Mouse (Mus musculus): ENCODE results near the gene Dhx33.
A peak's percentile ranks its signal among the peaks of the same experiment; 100 is the strongest.

Dhx33 gene

GRCm38 (mm10) chr11:70982030-70982429, 22.2 kb downstream of the Dhx33 start:
- DNase-seq (ENCODE audit: low spot score in 2 of 2), result no peak

GRCm38 (mm10) chr11:70980751-70981510, 23.3 kb downstream of the Dhx33 start:
- no peak for DNase-seq (ENCODE audit: low spot score in 2 of 2)

DNA sequence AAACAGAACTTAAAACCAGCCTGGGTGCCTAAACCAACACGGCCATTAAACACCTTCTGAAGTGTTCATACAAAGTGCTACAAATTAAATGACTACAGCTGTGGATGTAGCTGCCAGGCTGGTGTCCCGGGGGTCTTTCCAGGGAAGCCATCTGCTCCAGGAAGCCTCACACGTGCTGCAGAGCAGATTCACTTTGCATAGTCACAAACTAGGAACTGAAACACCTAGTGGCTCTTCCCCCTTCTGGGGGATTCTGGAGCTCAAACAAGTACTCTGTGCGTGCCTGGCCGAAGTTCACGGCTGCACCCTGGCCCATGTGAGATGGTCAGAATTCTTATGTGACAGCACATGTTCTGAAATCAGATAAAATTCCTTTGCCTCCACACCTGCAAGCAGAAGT, 24.0 kb downstream of the Dhx33 start:
- DNase-seq (ENCODE audit: low spot score in 2 of 2), result no peak

DNA sequence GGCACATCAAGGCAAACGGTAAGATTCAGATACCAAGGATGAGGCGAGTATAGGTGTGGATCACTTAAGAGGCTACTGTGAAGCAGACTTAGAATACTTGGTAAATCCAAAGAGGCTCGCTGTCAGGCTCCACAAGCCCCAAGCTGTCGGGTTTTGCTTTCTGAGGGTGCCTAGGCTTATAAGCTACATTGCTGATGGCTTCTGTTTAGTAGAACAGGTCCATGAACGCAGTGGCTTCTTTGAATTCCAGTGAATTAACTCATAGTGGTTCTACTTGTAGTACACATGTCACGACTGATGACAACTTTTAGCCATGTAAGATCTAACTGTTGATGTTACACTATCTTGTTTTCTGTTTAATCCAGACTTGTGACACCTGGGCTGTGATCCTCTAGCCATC, 26.9 kb downstream of the Dhx33 start:
- DNase-seq (ENCODE audit: low spot score in 2 of 2), result no peak

GRCm38 (mm10) chr11:70975193-70975592, 29.0 kb downstream of the Dhx33 start:
- DNase-seq (ENCODE audit: low spot score in 2 of 2), result no peak

DNA sequence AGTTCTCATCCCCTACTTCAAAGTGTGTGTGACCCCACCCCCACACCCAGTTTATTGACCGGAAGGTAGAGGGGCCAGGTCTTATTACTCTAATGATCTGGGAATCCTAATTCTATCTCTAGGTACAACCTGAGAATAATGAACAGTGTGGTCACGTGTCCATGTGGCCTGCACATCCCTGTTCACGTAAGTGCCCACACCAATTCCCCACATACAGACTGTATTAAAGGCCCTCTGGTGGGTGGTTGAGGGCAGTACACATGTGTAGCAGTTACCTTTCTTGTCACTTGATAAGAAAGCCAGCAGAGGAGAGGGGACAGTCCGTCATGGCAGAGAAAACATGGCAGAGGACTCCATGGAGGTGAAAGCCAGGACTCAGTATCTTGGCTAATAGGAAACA, 30.3 kb downstream of the Dhx33 start:
- DNase-seq (ENCODE audit: low spot score in 2 of 2), result no peak

- no peak for DNase-seq (ENCODE audit: low spot score in 2 of 2)
Observed at GRCm38 (mm10) chr11:70972586-70972985, 31.7 kb downstream of the Dhx33 start.

GRCm38 (mm10) chr11:70970560-70971540, 33.4 kb downstream of the Dhx33 start:
- DNase-seq (ENCODE audit: low spot score in 2 of 2), result no peak

DNA sequence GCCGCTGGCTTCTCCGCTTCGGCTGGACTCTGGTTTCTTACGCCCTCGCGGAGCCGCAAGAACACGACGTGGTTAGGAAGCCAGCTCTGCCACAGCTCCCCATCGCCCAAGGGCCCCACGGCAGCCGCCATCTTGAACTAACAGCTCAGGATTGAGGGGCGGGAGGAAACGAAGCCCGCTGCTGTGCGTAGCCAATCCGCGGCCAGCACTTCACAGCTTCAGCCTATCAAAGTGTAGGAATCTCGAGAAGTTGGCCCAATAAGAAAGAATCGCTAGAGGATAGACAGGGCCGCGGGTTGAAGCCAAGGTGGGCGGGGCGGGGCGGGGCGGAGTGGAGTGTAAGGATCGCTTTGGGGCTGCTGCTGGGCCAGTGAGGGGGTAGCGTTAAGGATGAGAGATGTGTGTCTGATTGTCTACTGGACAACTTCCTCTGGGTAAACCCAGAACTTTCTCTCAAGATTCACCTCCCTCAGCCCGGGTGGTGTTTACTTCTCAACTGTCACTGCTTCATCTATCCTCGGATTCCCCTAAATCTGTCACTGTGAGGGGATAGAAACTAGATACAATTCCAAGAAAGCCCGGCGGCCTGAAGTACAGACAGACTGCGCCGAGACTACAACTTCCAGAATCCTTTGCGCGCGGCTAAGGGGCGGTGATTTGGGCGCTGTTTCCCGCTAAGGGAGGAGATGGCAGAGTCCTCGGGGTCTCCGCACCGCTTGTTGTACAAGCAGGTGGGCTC, 34.2 kb downstream of the Dhx33 start, which contains the start of the genes Nup88 and Rpain:
Gene Nup88, minus strand, starts transcription at position 153 of the 739 bp plus-strand sequence.
Gene Rpain, plus strand, starts transcription at position 393 of the 739 bp plus-strand sequence.
- peak; percentile 88 to 89 for DNase-seq (ENCODE audit: low spot score in 2 of 2)

GRCm38 (mm10) chr11:70969271-70969794, 34.9 kb downstream of the Dhx33 start:
- DNase-seq (ENCODE audit: low spot score in 2 of 2), result peak in 1 of 2 experiments; percentile 62

GRCm38 (mm10) chr11:70964222-70964907, 39.9 kb downstream of the Dhx33 start:
- no peak for DNase-seq (ENCODE audit: low spot score in 2 of 2)

GRCm38 (mm10) chr11:70960786-70961554, 43.3 kb downstream of the Dhx33 start:
- no peak for DNase-seq (ENCODE audit: low spot score in 2 of 2)

- DNase-seq (ENCODE audit: low spot score in 2 of 2), result no peak
Observed at GRCm38 (mm10) chr11:70954711-70955110, 49.5 kb downstream of the Dhx33 start.

- DNase-seq (ENCODE audit: low spot score in 2 of 2), result no peak
Observed at GRCm38 (mm10) chr11:70944935-70945817, 59.1 kb downstream of the Dhx33 start.

- no peak for DNase-seq (ENCODE audit: low spot score in 2 of 2)
Observed at GRCm38 (mm10) chr11:70943651-70944050, 60.6 kb downstream of the Dhx33 start.

DNA sequence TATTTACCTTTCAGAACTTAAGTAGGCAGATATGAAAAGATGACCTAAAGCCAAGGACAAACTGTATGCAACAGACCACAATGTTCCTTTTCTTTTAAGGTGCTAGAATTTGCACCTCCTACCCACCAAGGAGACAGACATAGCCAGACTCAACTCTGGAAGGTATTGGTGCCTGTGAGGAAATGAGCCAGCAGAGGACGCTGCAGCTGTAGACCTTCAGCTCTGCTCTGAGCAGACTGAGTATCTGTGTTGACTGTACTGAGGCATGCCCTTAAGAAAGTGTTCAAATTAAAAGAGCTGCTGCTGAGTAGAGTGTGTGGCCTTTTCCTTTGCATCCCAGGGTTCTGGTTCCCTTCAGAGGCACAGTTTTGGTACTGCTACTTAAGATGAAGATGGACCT, 61.6 kb downstream of the Dhx33 start:
- no peak for DNase-seq (ENCODE audit: low spot score in 2 of 2)

- DNase-seq (ENCODE audit: low spot score in 2 of 2), result no peak
Observed at GRCm38 (mm10) chr11:70935316-70935715, 68.9 kb downstream of the Dhx33 start.

Data from urinary bladder, postnatal 4 days (tissue).